Mouse (Mus musculus) frontal cortex, adult 2 months (tissue): ENCODE results near the gene Ppp2r3d. TPM values are rescaled to one million over a fixed set of nuclear protein-coding genes. Genes with fewer than 3 reads are reported as not detected.
A peak's percentile ranks its signal among the peaks of the same experiment; 100 is the strongest.
"Not testable (repeated sequence)": the region's sequence is repeated elsewhere in the genome, so short reads cannot be mapped to it uniquely, and the experiment has no call there.

ENCODE experiments used
- DNase-seq, 2 experiments: peaks; one replicate each; pipeline ENCODE4 v3.0.0; 2022; ENCODE audit warnings: low spot score in 1 of 2; ENCODE audit errors: extremely low spot score in 1 of 2
- polyA plus RNA-seq: library from polyadenylated mRNA; depleted of rRNA; stranded (reverse); fragments of >200 nt; gene quantifications from 2 replicates; pipeline ENCODE4 v1.2.3, GENCODE M21; 2012; rRNA removed

Gene Ppp2r3d
- polyA plus RNA-seq = 175 and 181 TPM in 2 replicates

GRCm38 (mm10) chr9:124476096-124476902, at the start of gene Ppp2r3d:
Gene Ppp2r3d (minus strand): TSS chr9:124476898.
- peak in 1 of 2 experiments; percentile 2 for DNase-seq

DNA sequence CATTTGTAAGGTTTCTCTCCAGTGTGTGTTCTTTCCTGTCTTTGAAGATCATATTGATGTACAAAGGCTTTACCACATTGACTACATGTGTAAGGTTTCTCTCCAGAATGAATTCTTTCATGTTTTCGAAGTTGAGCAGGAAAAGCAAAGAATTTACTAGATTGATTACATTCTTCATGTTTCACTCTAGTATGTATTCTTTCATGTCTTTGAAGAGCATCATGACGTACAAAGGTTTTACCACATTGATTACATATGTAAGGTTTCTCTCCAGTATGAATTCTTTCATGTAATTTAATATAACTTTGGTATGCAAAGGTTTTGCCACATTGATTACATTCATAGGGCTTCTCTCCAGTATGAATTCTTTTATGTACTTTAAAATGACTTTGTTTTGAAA, 17.0 kb upstream of the Ppp2r3d start, which contains the start of gene Gm21836:
TSS of gene Gm21836 (minus strand) at position 101 of the 400 bp plus-strand sequence.
- not testable (repeated sequence) for DNase-seq

DNA sequence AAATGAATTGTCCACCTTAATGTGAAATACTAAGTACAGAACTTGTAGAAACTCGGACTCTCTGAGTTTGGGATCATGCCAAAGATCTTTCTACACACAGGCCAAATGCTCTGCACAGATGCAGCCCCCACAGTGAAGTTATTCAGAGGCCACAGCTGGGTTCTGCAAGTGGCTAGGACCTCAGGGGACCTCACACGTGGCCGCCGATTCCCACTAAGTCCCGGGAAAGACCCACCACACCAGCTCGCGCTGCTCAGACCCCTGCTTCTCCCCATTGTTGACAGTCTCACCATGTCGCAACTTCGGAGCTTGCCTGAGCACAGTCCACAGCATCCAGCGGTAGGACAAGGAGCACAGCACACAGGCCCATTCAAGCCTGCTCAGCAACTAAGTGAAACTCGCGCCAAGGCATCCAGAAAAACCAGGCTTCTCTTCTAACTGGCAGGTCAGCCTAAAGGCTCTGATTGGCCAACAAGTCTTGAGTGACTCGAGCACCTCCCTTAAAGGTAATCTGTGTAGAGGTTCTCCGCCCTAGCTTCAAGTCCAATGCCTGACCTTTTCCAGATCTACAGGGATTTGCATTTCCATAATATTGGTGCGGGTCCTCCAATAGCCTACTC, 3.8 kb upstream of the Ppp2r3d start:
- DNase-seq = not testable (repeated sequence)

DNA sequence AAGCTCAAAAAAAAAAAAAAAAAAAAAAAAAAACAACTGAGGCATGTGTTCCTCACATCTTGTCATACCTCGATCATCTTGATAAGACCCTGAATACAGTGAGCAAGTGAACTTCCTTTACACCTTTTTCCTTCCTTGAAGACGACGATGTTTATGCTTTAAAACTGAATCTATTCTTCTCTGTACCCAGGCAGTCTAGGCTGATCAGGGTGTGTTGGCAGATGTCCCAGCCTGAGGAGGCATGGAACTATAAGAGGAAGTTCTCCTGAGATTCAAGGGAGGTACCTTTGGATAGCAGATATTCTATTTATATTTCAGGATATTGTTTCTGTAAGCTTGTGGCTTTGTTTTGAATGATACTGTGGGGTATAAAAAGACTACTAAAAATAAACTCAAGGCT, 1.4 kb upstream of the Ppp2r3d start:
- peak in 1 of 2 experiments; percentile 36 for DNase-seq

- no peak for DNase-seq
Observed at GRCm38 (mm10) chr9:124475689-124476088, 1.0 kb downstream of the Ppp2r3d start.

- DNase-seq = peak in 1 of 2 experiments; percentile 24
Observed at GRCm38 (mm10) chr9:124456572-124456971, 20.1 kb downstream of the Ppp2r3d start.

GRCm38 (mm10) chr9:124442533-124442855, 34.2 kb downstream of the Ppp2r3d start:
- peak; percentile 0 to 5 for DNase-seq

GRCm38 (mm10) chr9:124441681-124442532, 34.8 kb downstream of the Ppp2r3d start:
- DNase-seq = peak; percentile 4 to 5

GRCm38 (mm10) chr9:124440724-124441045, 36.0 kb downstream of the Ppp2r3d start:
- DNase-seq = no peak

DNA sequence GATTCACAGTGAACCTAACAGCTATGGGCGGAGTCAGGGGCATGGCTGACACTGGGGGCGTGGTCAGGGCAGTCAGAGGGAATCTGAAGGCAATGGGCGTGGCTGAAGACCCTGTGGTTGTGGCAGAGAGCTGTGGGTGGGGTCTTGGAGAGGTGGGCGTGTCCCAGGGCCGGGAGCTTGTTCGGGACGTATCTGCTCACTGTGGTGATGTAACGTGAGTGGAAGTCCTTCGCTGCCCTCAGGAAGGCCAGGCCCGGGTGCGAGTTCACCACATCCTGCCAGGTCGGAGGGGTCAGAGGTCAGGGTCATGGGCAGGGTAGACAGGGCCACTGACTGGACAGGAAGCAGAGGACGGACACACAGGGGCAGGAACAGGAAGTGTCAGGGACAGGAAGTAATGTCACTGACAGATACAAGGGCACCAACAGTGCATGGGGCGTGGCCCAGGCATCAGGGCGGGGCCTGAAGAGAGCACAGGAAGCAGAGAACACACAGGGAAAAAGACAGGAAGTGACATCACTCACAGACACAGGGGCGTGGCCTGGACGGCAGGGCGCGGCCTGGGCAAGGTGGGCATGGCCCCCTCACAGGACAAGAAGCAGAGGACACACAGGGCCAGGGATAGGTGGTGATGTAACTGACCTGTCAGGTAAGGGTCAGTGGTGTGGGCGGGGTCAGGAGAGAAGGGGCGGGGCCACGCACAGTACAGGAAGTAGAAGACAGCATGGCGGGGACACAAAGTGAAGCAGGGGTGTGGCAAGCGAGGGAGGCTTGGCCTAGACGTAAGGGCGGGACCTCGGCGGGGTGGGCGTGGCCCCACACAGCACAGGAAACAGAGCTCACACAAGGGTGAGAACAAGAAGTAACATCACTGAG, 36.6 kb downstream of the Ppp2r3d start:
- peak; percentile 15 to 34 for DNase-seq

GRCm38 (mm10) chr9:124439403-124439847, 37.3 kb downstream of the Ppp2r3d start:
- no peak for DNase-seq

- peak; percentile 4 to 13 for DNase-seq
Observed at GRCm38 (mm10) chr9:124438686-124439346, 37.9 kb downstream of the Ppp2r3d start.

DNA sequence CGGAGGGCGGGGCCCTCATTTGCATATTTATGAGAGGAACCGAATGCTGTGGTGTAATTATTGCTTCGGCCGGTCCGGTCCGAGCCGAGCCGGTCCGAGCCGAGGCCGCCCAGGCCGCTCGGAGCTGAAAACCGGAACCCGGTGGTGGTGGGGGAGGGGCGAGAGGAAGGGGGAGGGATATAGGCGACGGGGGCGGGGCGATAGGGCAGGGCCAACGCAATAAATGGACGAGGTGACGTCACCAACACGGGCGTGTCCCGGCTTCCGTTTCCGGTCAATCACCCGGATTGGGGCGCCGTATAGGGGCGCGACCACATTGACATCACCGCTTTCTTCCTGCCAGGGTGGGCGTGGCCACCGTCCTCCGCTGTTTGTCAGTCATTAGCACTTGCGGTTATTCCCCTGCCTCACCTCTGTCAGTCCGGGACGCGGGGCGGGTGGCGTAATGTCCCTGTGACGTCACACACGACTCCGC, 51.2 kb downstream of the Ppp2r3d start:
- peak; percentile 93 to 98 for DNase-seq

DNA sequence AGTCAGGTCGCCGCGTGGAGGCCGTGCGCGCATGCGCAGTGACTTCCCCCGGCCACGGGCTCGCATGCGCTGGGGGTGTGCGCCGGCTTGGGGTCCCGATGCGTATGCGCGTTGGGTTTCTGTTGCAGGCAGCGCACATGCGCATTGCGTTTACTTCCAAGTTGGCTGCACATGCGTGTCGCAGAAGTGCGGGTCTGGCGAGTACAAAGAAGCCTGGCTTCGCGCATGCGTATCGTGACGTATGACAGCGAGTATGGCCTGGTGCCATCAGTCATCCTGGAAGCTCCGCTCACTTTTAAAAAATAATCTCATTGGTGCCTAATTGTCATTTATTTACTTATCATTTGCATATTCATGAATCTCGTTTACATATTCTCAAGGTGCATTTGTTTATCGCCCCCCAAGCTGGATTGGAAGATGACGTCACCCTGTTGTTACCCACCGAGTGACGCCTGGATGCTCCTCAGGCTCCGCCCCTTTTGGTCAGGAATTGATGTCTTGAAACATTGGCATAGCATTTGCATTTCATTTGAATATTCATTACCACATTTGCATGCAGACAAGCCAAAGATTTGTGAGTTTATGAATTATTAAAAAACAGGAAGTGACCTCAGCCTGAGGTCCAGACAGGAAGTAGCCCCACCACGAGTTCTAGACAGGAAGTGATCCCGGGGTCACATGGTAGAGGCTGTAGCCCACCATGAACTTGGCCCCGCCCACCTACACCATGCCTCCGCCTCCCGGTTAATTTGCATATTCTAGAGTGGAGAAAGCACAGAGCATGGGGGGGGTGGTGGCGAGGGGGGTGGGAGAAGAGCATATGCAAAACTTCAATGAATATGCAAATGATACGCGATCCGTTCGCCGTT, 51.9 kb downstream of the Ppp2r3d start:
- DNase-seq = peak; percentile 99 to 100

GRCm38 (mm10) chr9:124424292-124424541, 52.5 kb downstream of the Ppp2r3d start:
- DNase-seq = no peak

GRCm38 (mm10) chr9:124423552-124424291, 53.0 kb downstream of the Ppp2r3d start:
- peak; percentile 97 for DNase-seq

DNA sequence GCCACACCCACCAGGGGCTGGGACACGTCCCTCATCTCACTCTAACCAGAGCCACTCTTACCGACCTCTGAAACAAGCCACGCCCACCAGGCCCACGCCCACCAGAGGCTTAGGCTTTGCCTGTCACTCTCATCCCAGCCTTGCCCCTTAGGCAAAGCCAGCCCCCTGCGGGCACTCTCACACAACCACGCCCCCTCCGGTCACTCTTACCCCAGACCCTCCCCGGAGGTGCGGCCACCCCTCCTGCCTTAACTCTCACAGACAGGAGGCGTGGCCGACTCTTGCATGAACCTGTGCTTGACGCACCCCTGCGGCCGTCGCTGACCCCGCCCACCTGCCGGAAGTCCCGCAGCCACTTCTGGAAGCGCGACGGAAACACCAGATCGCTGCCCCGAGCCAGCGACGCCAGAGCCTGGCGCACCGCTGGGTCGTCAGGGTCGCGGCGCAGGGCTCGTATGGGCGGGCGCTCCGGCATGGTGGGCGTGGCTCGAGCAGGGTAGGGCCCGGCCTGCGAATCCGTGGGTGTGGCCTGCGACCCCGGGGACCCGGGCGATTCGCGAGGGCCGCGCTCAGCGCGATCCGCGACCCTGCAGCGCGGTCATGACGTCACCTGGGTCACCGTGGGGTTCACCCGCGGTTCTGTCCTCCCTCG, 53.7 kb downstream of the Ppp2r3d start:
- DNase-seq = peak; percentile 91 to 96

GRCm38 (mm10) chr9:124422427-124422826, 54.3 kb downstream of the Ppp2r3d start:
- peak; percentile 57 to 72 for DNase-seq
